ENCODE assay signal across 8 mouse cellular contexts in the genomic region with DNA sequence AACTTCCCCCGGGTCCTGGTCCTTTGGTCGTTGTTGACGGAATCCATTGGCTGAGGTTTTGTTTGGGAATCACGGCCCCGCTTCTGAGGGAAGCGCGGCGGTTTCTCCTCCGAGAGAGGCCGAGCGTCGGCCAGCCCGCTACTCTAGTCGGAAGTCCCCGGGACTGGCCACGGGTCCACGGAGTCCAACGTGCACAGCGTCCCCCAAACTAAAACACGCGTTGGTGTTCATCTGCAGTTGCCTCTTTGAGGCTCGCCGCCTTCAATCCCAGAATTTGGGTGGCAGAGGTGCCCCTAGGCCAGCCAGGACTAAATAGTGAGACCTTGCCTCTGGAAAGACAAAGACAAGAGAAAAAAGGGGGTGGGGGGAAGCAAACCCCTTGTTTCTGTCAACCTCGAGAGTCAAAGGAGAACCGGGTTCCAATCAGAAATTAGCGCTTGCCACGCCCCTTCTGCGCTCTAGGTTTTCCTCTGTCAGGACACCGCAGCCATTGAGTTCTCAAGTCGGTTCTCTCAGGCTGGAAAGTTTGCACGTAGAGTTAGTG. TPM values are rescaled to one million over a fixed set of nuclear protein-coding genes. Genes with fewer than 3 reads are reported as not detected.
DNase-seq lines count a peak whose midpoint lies in the region; ATAC-seq and TF ChIP-seq lines count a peak whose summit lies in the region.

No protein-coding gene starts in this region.

- H3K27me3 ChIP-seq in limb, embryonic 12.5 days = no peaks in the 10 kb centered on the region
- H3K27me3 ChIP-seq in midbrain, embryonic 14.5 days (ENCODE audit: control insufficient read depth, insufficient read depth, low read length) = no peaks in the 10 kb centered on the region

- peak overlapping the region; percentile 92 for H3K4me3 ChIP-seq in limb, embryonic 12.5 days (replicated peaks)
- H3K4me3 ChIP-seq in midbrain, embryonic 14.5 days (replicated peaks; ENCODE audit: low read depth, low read length) = peak overlapping the region; percentile 92

- peak overlapping the region; percentile 84 for H3K27ac ChIP-seq in limb, embryonic 12.5 days
- H3K27ac ChIP-seq in midbrain, embryonic 14.5 days (replicated peaks; ENCODE audit: low read depth, low read length) = peak overlapping the region; percentile 70

- H3K36me3 ChIP-seq in limb, embryonic 12.5 days = peaks cover 8% of the 10 kb centered on the region
- peaks cover 8% of the 10 kb centered on the region for H3K36me3 ChIP-seq in midbrain, embryonic 14.5 days (ENCODE audit: control insufficient read depth, insufficient read depth, low read length)

- no peak for ATAC-seq in limb, embryonic 12.5 days (ENCODE audit: insufficient number of reproducible peaks, insufficient read depth, low FRiP score, low TSS enrichment, low read depth)
- peak; percentile 51 for ATAC-seq in midbrain, embryonic 14.5 days (ENCODE audit: low FRiP score, low TSS enrichment)

- no peak for TF ChIP-seq POLR2A in brain, embryonic 14.5 days (IDR thresholded peaks at IDR 0.05; ENCODE audit: borderline replicate concordance, extremely low read depth, insufficient read depth, insufficient read length, poor library complexity, severe bottlenecking)

- H3K9ac ChIP-seq in limb, embryonic 12.5 days (replicated peaks) = peak overlapping the region; percentile 79
- H3K9ac ChIP-seq in midbrain, embryonic 14.5 days (replicated peaks; ENCODE audit: low read length) = peak overlapping the region; percentile 75

- WGBS in limb, embryonic 12.5 days = under 1% methylated on average over 31 of the region's 31 CpGs
- under 1% methylated on average over 31 of the region's 31 CpGs for WGBS in midbrain, embryonic 14.5 days

- peak overlapping the region; percentile 82 for H3K4me2 ChIP-seq in limb, embryonic 12.5 days
- peak overlapping the region; percentile 96 for H3K4me2 ChIP-seq in midbrain, embryonic 14.5 days (ENCODE audit: low read length)

- no peaks in the 10 kb centered on the region for H3K9me3 ChIP-seq in limb, embryonic 12.5 days
- H3K9me3 ChIP-seq in midbrain, embryonic 14.5 days (ENCODE audit: control insufficient read depth, low read length) = no peaks in the 10 kb centered on the region

- H3K4me1 ChIP-seq in limb, embryonic 12.5 days (replicated peaks) = no peaks in the 10 kb centered on the region
- H3K4me1 ChIP-seq in midbrain, embryonic 14.5 days (ENCODE audit: control insufficient read depth, insufficient read depth, low read length) = peaks cover 5% of the 10 kb centered on the region; the same call in 1 of the 2 replicates

- TF ChIP-seq CTCF in brain, embryonic 14.5 days (IDR thresholded peaks at IDR 0.05; ENCODE audit: borderline replicate concordance, extremely low read depth, insufficient read depth, insufficient read length) = no peak

- peak; percentile 10 to 24 for DNase-seq in lung, adult 18-20 months
- no peak for DNase-seq in lung, postnatal 25 days (ENCODE audit: low spot score)
- peak; percentile 73 for DNase-seq in brain, embryonic 14.5 days (ENCODE audit: low read depth)
- peak; percentile 61 for DNase-seq in forelimb bud, embryonic 11.5 days (ENCODE audit: low read depth, low spot score)
- peak; percentile 71 for DNase-seq in midbrain, embryonic 14.5 days
- DNase-seq in frontal cortex, adult 2 months (ENCODE audit: extremely low spot score in 1 of 2, low spot score in 1 of 2) = no peak
- DNase-seq in cerebellum, adult 9-11 months = no peak

RNA-seq across cellular contexts. Expression of a gene that starts 0.7 kb away (rescaled TPM):
- 12.0 and 12.2 TPM in 2 replicates for polyA plus RNA-seq in brain, embryonic 14.5 days (2012; rRNA removed)
- 26.8 and 28.6 TPM in 2 replicates for polyA plus RNA-seq in limb, embryonic 12.5 days (2016; fragmentation: Nextera tagmentation; extraction: Ambion mirVana)
- 14.7 and 17.3 TPM in 2 replicates for polyA plus RNA-seq in midbrain, embryonic 14.5 days (2014; fragmentation: Nextera tagmentation; extraction: Ambion mirVana)
- polyA plus RNA-seq in frontal cortex, adult 2 months (2012; rRNA removed) = 6.8 and 8.3 TPM in 2 replicates

RNA-seq across cellular contexts. Expression of a gene that starts 13.0 kb away (rescaled TPM):
- polyA plus RNA-seq in brain, embryonic 14.5 days (2012; rRNA removed) = 0.67 and 1.6 TPM in 2 replicates
- 5.1 and 5.5 TPM in 2 replicates for polyA plus RNA-seq in limb, embryonic 12.5 days (2016; fragmentation: Nextera tagmentation; extraction: Ambion mirVana)
- polyA plus RNA-seq in midbrain, embryonic 14.5 days (2014; fragmentation: Nextera tagmentation; extraction: Ambion mirVana) = 2.4 and 3.3 TPM in 2 replicates
- polyA plus RNA-seq in frontal cortex, adult 2 months (2012; rRNA removed) = 4.7 and 6.1 TPM in 2 replicates

Comparison
In these comparisons a context has a peak if more than half of its experiments do, and no peak if none do; other contexts are left out.
1. DNase-seq: peak in lung, adult 18-20 months (2 of 2), brain, embryonic 14.5 days (single experiment), forelimb bud, embryonic 11.5 days (single experiment) and midbrain, embryonic 14.5 days (single experiment); none in lung, postnatal 25 days (single experiment), frontal cortex, adult 2 months (0 of 2) and cerebellum, adult 9-11 months (single experiment).